Mouse (Mus musculus) hindbrain, postnatal 0 days (tissue): Measurements from ENCODE around the gene Wwox. TPM values are rescaled to one million over a fixed set of nuclear protein-coding genes. Genes with fewer than 3 reads are reported as not detected.

Experiments
- ATAC-seq: fragments of 200-750 bp; cut with Nextera tagmentation; 2 replicates; pipeline ENCODE4 v1.8.0; 2017; ENCODE audit warnings: mild to moderate bottlenecking, moderate TSS enrichment, moderate library complexity
- DNase-seq: peaks from one replicate; pipeline ENCODE4 v3.0.0-alpha.2; 2015; ENCODE audit warnings: low spot score
- H3K27ac ChIP-seq: fragments of 300-500 bp; sonication (generic); 2 replicates; pipeline ENCODE4 v1.5.1; 2014; ENCODE audit warnings: mild to moderate bottlenecking
- H3K27me3 ChIP-seq: fragments of 300-500 bp; sonication (generic); 2 replicates; pipeline ENCODE4 v1.6.1; 2014; ENCODE audit warnings: low read length, mixed read lengths; ENCODE audit not compliant: insufficient read depth
- H3K36me3 ChIP-seq: fragments of 300-500 bp; sonication (generic); 2 replicates; pipeline ENCODE4 v1.6.1; 2014; ENCODE audit warnings: low read length, mixed read lengths; ENCODE audit not compliant: insufficient read depth
- H3K4me1 ChIP-seq: fragments of 300-500 bp; sonication (generic); 2 replicates; pipeline ENCODE4 v1.6.1; 2014; ENCODE audit warnings: antibody characterized with exemption, low read length, mixed read lengths; ENCODE audit not compliant: insufficient read depth
- H3K4me2 ChIP-seq: fragments of 300-500 bp; sonication (generic); 2 replicates; pipeline ENCODE4 v1.6.1; 2014; ENCODE audit warnings: low read depth, mild to moderate bottlenecking, low read length, moderate library complexity, mixed read lengths
- H3K4me3 ChIP-seq: fragments of 300-500 bp; sonication (generic); 2 replicates; pipeline ENCODE4 v1.5.1; 2014; ENCODE audit warnings: low read length
- H3K9ac ChIP-seq: fragments of 300-500 bp; sonication (generic); replicated peaks from 2 replicates; pipeline ENCODE4 v1.6.1; 2014; ENCODE audit warnings: mild to moderate bottlenecking, low read length, moderate library complexity, mixed read lengths
- H3K9me3 ChIP-seq: fragments of 300-500 bp; sonication (generic); 2 replicates; pipeline ENCODE4 v1.6.1; 2016; ENCODE audit warnings: low read length, mixed read lengths
- CTCF ChIP-seq: IDR thresholded peaks from 2 replicates; pipeline ENCODE4 v1.5.1; 2016; ENCODE audit warnings: antibody characterized with exemption, control low read depth, low read depth
- WGBS: fragments of 180-500 bp; shearing (Covaris S2); extraction: QIAGEN DNeasy Blood & Tissue Kit; methylation state at CpG from one replicate; pipeline ENCODE4 v1.1.7; 2014; 5-methylcytosine and 5-hydroxymethylcytosine counted together
- polyA plus RNA-seq: library from polyadenylated mRNA; unstranded; fragments of >200 nt; fragmentation: Nextera tagmentation; extraction: Ambion mirVana; gene quantifications from 2 replicates; pipeline ENCODE4 v1.2.1, GENCODE M21; 2015
- total RNA-seq: library from RNA; depleted of rRNA; stranded (reverse); fragments of >200 nt; gene quantifications from 2 replicates; pipeline ENCODE4 v1.2.3, GENCODE M21; 2014

The Wwox gene
- total and polyA plus RNA-seq, 2 experiments from 2014 or later = 17.1 to 19.8 TPM

DNA sequence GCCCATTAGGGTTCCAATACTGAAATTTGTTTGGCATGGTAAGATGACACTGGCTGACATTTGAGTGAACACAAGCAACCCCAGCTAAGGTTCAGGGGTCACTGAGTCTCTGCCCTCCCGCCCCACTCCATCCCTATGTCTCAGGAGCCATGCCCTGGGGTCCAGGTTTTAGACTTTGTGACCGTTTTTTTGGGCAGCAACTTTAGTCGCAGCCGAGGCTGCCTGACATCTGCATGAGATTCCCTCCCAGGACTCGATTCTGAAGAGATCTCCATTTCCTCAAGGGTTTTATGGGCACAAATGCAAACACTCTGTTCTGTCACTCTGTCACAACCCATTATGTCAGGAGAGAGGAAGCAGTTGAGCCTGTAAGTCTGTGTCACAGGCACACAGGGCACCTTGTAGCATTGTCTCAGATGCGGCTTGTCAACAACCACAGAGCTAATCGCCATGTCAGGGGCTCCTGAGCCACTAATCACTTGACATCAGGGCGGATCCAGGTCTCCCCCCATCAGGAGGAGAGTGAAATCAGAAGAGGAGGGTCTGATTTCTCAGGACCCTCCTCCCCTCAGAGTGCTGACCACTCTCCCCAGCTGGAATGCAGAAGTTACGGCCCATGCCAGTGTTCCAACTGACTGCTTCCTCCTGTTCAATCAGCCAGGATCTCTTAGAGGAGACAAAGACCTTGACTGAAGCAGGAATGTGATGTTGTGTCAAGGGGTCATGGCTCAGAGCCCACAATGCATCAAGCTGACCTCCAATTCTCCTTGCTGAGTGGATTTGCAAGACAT is 704.3 kb downstream of the Wwox start:
- WGBS = 51% methylated on average over 9 of the region's 9 CpGs
- Histone ChIP-seq H3K4me2 (no peak overlapping the region), H3K4me3 (no peak overlapping the region), H3K36me3 (no peaks in the 10 kb centered on the region), H3K27me3 (0 out of 2 replicates have a peak, but pooled peaks cover 3% of the 10 kb centered on the region), H3K9me3 (no peaks in the 10 kb centered on the region), H3K4me1 (no peaks in the 10 kb centered on the region), H3K9ac (no peak overlapping the region), H3K27ac (no peak overlapping the region)
- DNase-seq = no peak
- TF ChIP-seq CTCF = no peak
- no peak for ATAC-seq

DNA sequence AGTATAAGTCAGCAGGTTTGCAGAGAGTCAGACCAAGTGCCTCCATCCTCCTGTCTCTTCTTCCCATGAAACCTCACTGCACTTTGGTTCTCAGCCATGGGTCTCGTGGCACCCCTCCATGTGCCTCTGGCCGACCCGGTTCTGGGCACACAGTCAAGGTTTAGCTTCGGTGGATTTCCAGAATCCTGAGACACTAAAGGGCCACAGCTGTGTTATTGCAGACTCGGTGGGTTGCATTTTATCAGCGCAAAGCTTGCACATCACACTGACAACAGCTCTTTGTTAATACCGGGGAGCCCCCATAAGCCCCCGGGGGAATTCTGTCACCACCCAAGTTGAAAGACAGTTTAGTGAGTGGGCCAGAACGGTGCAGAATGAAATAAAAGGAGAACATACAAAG is 707.6 kb downstream of the Wwox start:
- Histone ChIP-seq H3K27me3 (peaks cover 7% of the 10 kb centered on the region; the same call in 1 of the 2 replicates), H3K27ac (no peak overlapping the region), H3K4me2 (peak overlapping the region; percentile 18; the same call in 1 of the 2 replicates), H3K9ac (no peak overlapping the region), H3K9me3 (no peaks in the 10 kb centered on the region), H3K4me1 (no peaks in the 10 kb centered on the region), H3K36me3 (no peaks in the 10 kb centered on the region), H3K4me3 (no peak overlapping the region)
- ATAC-seq = peak; percentile 64; the same call in 1 of the 2 replicates
- DNase-seq = peak; percentile 51
- WGBS = 22% methylated on average over 9 of the region's 9 CpGs
- TF ChIP-seq CTCF = no peak

DNA sequence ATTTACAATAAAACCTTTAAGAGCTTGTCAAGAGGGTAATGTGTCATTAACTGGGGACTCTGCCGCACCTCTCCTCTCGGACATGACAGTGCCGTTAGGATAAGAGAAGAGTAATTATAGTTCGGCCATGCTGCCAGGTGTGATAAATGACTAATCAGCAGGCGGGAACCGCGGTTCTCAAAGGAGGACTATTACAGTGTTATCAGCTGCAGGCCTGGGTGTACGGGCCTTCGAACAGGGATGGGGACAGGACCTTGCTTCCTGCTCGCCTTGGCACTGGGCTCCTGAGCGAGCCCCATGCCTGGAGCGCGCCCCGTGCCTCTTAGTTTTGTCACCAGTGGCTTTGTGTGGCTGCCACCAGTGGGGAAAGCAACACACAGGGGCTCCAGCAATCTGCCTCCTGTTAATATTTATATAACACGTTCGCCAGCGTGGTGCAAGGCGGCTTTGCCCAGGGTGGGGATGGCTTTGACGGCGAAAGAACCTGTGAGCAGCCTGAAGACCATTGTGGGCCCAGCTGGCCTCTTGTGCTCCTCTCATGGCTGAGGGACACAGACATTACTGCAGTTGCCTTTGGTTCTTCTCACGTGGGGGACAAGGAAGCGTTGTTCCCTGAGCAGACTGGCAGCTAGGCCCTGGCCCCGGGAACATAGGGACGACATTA is 711.1 kb downstream of the Wwox start:
- no peak overlapping the region for H3K27ac ChIP-seq
- H3K9me3 ChIP-seq = no peaks in the 10 kb centered on the region
- TF ChIP-seq CTCF = no peak
- no peak overlapping the region for H3K4me3 ChIP-seq
- no peak overlapping the region for H3K9ac ChIP-seq
- peaks cover 7% of the 10 kb centered on the region; the same call in 1 of the 2 replicates for H3K27me3 ChIP-seq
- H3K4me1 ChIP-seq = no peaks in the 10 kb centered on the region
- H3K36me3 ChIP-seq = no peaks in the 10 kb centered on the region
- ATAC-seq (peak; percentile 32; the same call in 1 of the 2 replicates), DNase-seq (no peak)
- H3K4me2 ChIP-seq = no peak overlapping the region
- 51% methylated on average over 24 of the region's 24 CpGs for WGBS

DNA sequence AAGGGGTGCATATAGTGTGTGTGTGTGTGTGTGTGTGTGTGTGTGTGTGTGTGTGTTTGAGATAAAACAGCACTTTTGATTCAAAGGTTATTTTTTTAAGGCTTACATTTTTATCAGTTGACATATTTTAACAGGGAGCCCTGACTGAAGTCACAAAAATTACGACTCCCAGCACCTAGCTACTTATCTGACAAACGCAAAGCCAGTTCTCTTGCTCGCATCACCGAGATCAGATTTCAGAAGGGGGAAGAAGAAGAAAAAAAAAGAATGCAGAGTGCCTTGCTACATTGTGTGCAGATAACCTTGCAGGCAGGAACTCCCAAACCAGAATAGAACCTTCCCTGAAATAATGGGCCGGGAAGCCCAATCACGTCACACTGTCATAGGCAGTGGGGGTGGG is 712.0 kb downstream of the Wwox start:
- peaks cover 4% of the 10 kb centered on the region; the same call in 1 of the 2 replicates for H3K27me3 ChIP-seq
- no peak overlapping the region for H3K9ac ChIP-seq
- DNase-seq (no peak), ATAC-seq (no peak)
- H3K9me3 ChIP-seq = no peaks in the 10 kb centered on the region
- WGBS = 30% methylated on average over 6 of the region's 6 CpGs
- no peaks in the 10 kb centered on the region for H3K4me1 ChIP-seq
- H3K4me3 ChIP-seq = no peak overlapping the region
- H3K4me2 ChIP-seq = no peak overlapping the region
- no peaks in the 10 kb centered on the region for H3K36me3 ChIP-seq
- no peak overlapping the region for H3K27ac ChIP-seq
- TF ChIP-seq CTCF = no peak

DNA sequence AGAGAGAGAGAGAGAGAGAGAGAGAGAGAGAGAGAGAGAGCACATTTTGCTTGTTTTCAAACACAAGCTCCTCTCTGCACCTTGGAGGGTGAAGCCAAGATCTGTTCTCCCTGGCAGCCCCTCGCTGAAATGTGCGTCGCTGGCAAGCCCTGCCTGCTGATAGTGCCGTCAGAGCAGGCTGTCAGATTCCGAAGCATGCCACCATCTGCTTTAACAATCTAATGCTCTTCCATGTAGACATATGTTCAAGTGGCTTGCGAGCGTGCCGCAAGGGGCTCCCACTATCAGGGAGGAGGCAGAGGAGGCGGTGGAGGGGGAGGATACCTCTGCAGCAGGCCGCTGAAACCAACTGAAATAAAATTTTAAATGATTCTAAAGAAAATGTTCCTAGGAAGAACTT is 714.6 kb downstream of the Wwox start:
- Histone ChIP-seq H3K27ac (no peak overlapping the region), H3K9ac (no peak overlapping the region), H3K4me3 (no peak overlapping the region), H3K4me1 (peaks cover 4% of the 10 kb centered on the region; the same call in 1 of the 2 replicates), H3K9me3 (no peaks in the 10 kb centered on the region), H3K27me3 (peaks cover 4% of the 10 kb centered on the region; the same call in 1 of the 2 replicates), H3K4me2 (peak overlapping the region; percentile 7; the same call in 1 of the 2 replicates), H3K36me3 (no peaks in the 10 kb centered on the region)
- DNase-seq (peak; percentile 77), ATAC-seq (peak; percentile 53; the same call in 1 of the 2 replicates)
- no peak; the same call in 1 of the 2 replicates for TF ChIP-seq CTCF
- WGBS = 41% methylated on average over 10 of the region's 10 CpGs

DNA sequence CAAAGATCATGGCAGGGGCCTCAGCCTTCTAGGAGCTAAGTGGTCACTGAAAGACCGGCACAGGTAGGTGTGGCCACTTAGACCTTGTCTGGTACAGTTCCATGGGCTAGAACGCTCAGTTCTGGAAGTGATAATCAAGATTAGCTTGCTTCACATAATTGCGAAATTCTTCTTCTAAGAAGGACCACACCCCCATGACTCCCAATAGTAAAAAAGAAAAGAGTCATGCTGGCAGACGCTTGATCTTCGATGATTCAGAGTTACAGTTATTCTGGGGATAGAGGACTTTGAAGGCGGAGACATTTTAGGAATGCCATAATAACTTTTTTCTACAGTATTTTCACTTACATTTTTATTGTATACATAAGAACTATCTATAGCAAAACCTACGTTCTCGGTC is 716.7 kb downstream of the Wwox start:
- no peaks in the 10 kb centered on the region for H3K9me3 ChIP-seq
- no peak overlapping the region for H3K4me2 ChIP-seq
- 90% methylated on average over 8 of the region's 8 CpGs for WGBS
- H3K4me3 ChIP-seq = no peak overlapping the region
- H3K36me3 ChIP-seq = no peaks in the 10 kb centered on the region
- peaks cover 9% of the 10 kb centered on the region for H3K4me1 ChIP-seq
- H3K27ac ChIP-seq = no peak overlapping the region
- no peak for TF ChIP-seq CTCF
- DNase-seq = no peak
- H3K27me3 ChIP-seq = no peaks in the 10 kb centered on the region
- no peak overlapping the region for H3K9ac ChIP-seq
- no peak for ATAC-seq
